Comparison of ENCODE assay signal across 8 mouse cellular contexts in the genomic region with DNA sequence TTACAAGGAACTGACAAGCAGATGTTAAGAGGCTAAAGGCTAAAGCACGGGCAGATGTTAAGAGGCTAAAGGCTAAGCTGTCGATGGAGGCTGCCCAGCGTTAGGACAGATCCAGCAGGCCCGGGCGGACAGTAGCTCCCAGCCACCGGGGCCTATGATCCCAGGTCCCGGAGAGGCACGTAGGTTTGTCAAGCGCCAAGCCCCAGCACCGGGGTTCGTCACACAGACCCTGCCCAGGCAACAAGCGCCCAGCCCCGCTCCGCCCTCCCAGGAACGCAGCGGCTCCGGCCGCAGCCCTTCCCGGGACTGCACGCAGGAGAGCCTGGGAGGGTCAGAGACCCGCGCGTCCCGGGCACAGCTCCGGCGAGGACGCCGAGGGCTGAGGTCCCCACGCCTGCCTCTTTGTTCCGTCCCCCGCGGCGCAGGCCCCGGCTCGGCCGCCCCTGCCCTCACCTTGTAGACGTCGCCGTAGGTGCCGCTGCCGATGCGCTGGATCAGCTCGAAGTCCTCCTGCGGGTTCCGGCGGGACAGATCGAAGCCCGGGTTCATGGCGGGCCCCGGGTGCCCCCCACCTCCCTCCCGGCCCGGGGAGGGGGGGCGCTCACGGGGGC. TPM values are rescaled to one million over a fixed set of nuclear protein-coding genes. Genes with fewer than 3 reads are reported as not detected.
A peak's percentile ranks its signal among the peaks of the same experiment; 100 is the strongest.
DNase-seq lines count a peak whose midpoint lies in the region; ATAC-seq and TF ChIP-seq lines count a peak whose summit lies in the region.

No protein-coding gene starts in this region.

- TF ChIP-seq CTCF in CH12.LX (conservative IDR thresholded peaks at IDR 0.05 in 1 of 2, IDR thresholded peaks at IDR 0.05 in 1 of 2; ENCODE audit: low read depth in 2 of 2, low read length in 2 of 2) = no peak
- TF ChIP-seq CTCF in bone marrow macrophage, adult 2 months (IDR thresholded peaks at IDR 0.05; ENCODE audit: low read depth, low read length) = no peak
- TF ChIP-seq CTCF in lung, postnatal 0 days (IDR thresholded peaks at IDR 0.05) = no peak

- TF ChIP-seq EP300 in CH12.LX (IDR thresholded peaks at IDR 0.05; ENCODE audit: low read length) = no peak
- TF ChIP-seq EP300 in lung, postnatal 0 days (IDR thresholded peaks at IDR 0.05) = no peak

- in situ Hi-C loops in CH12.LX (cut with MboI; ENCODE audit: low pct_ligation_motif_present, low pct_unique_long_range_greater_than_20kb, low sequenced_read_pairs) = no loop called here

- H3K9ac ChIP-seq in CH12.LX (ENCODE audit: insufficient read depth, low read depth) = peak overlapping the region; percentile 92
- peak overlapping the region; percentile 88 for H3K9ac ChIP-seq in forebrain, embryonic 11.5 days (ENCODE audit: low read length)
- peak overlapping the region; percentile 92 for H3K9ac ChIP-seq in lung, postnatal 0 days (replicated peaks; ENCODE audit: low read depth)

- H3K27me3 ChIP-seq in CH12.LX (replicated peaks) = no peaks in the 10 kb centered on the region
- no peaks in the 10 kb centered on the region for H3K27me3 ChIP-seq in forebrain, embryonic 11.5 days (ENCODE audit: control insufficient read depth, insufficient read depth, low read length)
- H3K27me3 ChIP-seq in lung, postnatal 0 days (replicated peaks; ENCODE audit: insufficient read depth, low read length) = no peaks in the 10 kb centered on the region

- intact Hi-C loops in heart, postnatal 14 days (cut with DNase I) = loop anchor here (5.0 kb wide), 4 partner anchors 35 to 255 kb away; no protein-coding TSS in a partner anchor

- H3K27ac ChIP-seq in CH12.LX (ENCODE audit: insufficient read depth, low read depth) = no peak overlapping the region
- H3K27ac ChIP-seq in bone marrow macrophage, adult 2 months (ENCODE audit: insufficient read depth, low read depth, low read length) = peak overlapping the region; percentile 61
- H3K27ac ChIP-seq in forebrain, embryonic 11.5 days (ENCODE audit: low read depth, low read length) = peak overlapping the region; percentile 89
- peak overlapping the region; percentile 99 for H3K27ac ChIP-seq in lung, postnatal 0 days (ENCODE audit: low read length)

- H3K9me3 ChIP-seq in CH12.LX (replicated peaks; ENCODE audit: low read length) = no peaks in the 10 kb centered on the region
- H3K9me3 ChIP-seq in forebrain, embryonic 11.5 days (ENCODE audit: control insufficient read depth, low read length) = no peaks in the 10 kb centered on the region
- no peaks in the 10 kb centered on the region for H3K9me3 ChIP-seq in lung, postnatal 0 days (ENCODE audit: low read length)

- TF ChIP-seq RAD21 in CH12.LX (IDR thresholded peaks at IDR 0.05; ENCODE audit: low read depth, low read length) = no peak

- peaks cover 10 to 39% of the 10 kb centered on the region in 2 experiments for H3K4me1 ChIP-seq in CH12.LX (ENCODE audit: control insufficient read depth in 1 of 2, insufficient read depth in 2 of 2)
- peaks cover 38% of the 10 kb centered on the region for H3K4me1 ChIP-seq in bone marrow macrophage, adult 2 months (ENCODE audit: control insufficient read depth, insufficient read depth, low read length)
- no peaks in the 10 kb centered on the region; the same call in 1 of the 2 replicates for H3K4me1 ChIP-seq in forebrain, embryonic 11.5 days (replicated peaks; ENCODE audit: control insufficient read depth, insufficient read depth, low read length)
- peaks cover 15% of the 10 kb centered on the region for H3K4me1 ChIP-seq in lung, postnatal 0 days (ENCODE audit: insufficient read depth, low read depth, low read length)

- H3K79me2 ChIP-seq in CH12.LX (replicated peaks; ENCODE audit: control insufficient read depth, extremely low read depth, insufficient read depth, poor library complexity, severe bottlenecking) = no peaks in the 10 kb centered on the region; the same call in 1 of the 2 replicates

- H3K4me3 ChIP-seq in CH12.LX (replicated peaks in 1 of 3; ENCODE audit: low read depth in 2 of 3, low read length in 2 of 3, poor library complexity in 1 of 3) = peak overlapping the region; percentile 71 to 87 (median 86)
- H3K4me3 ChIP-seq in bone marrow macrophage, adult 2 months (ENCODE audit: insufficient read depth, low read length) = peak overlapping the region; percentile 72
- peak overlapping the region; percentile 73 for H3K4me3 ChIP-seq in forebrain, embryonic 11.5 days (ENCODE audit: low read depth, low read length)
- peak overlapping the region; percentile 95 for H3K4me3 ChIP-seq in lung, postnatal 0 days (ENCODE audit: low read depth, low read length)

- ATAC-seq in forebrain, embryonic 11.5 days (replicated peaks; ENCODE audit: low FRiP score) = peak; percentile 70
- ATAC-seq in lung, postnatal 0 days = peak; percentile 60

- DNase-seq in CH12.LX (ENCODE audit: extremely low read depth) = peak; percentile 18
- peak; percentile 84 for DNase-seq in forebrain, embryonic 11.5 days (ENCODE audit: low spot score)
- DNase-seq in heart, postnatal 14 days = peak; percentile 64 to 65
- peak; percentile 69 to 79 for DNase-seq in kidney, postnatal 4 days
- DNase-seq in lung, postnatal 0 days (ENCODE audit: low spot score) = peak; percentile 71
- peak; percentile 43 for DNase-seq in ovary, postnatal 10 days (ENCODE audit: low spot score)
- peak; percentile 32 to 34 for DNase-seq in thymus, postnatal 10 days (ENCODE audit: low spot score in 2 of 2)

- peaks cover 0 to 5% of the 10 kb centered on the region in 2 experiments for H3K36me3 ChIP-seq in CH12.LX (replicated peaks in 1 of 2; ENCODE audit: control insufficient read depth in 1 of 2, insufficient read depth in 1 of 2, low read length in 1 of 2)
- H3K36me3 ChIP-seq in forebrain, embryonic 11.5 days (ENCODE audit: control insufficient read depth, insufficient read depth, low read length) = no peaks in the 10 kb centered on the region
- H3K36me3 ChIP-seq in lung, postnatal 0 days (ENCODE audit: insufficient read depth, low read length) = no peaks in the 10 kb centered on the region

- dilution Hi-C loops in CH12.LX (cut with MboI; ENCODE audit: extremely low pct_ligation_motif_present, extremely low pct_unique_long_range_greater_than_20kb, low sequenced_read_pairs) = no loop called here

- peak overlapping the region; percentile 97 for H3K4me2 ChIP-seq in CH12.LX (ENCODE audit: insufficient read depth, low read depth, poor library complexity, severe bottlenecking)
- peak overlapping the region; percentile 78 for H3K4me2 ChIP-seq in forebrain, embryonic 11.5 days (ENCODE audit: low read depth, low read length, severe bottlenecking)
- H3K4me2 ChIP-seq in lung, postnatal 0 days (replicated peaks; ENCODE audit: low read depth, low read length) = peak overlapping the region; percentile 88

- TF ChIP-seq POLR2A in CH12.LX (IDR thresholded peaks at IDR 0.05; ENCODE audit: low read depth, low read length) = no peak
- no peak for TF ChIP-seq POLR2A in bone marrow macrophage, adult 2 months (IDR thresholded peaks at IDR 0.05; ENCODE audit: borderline replicate concordance, low read depth, low read length)

- WGBS in forebrain, embryonic 11.5 days = under 1% methylated on average over 48 of the region's 54 CpGs
- WGBS in lung, postnatal 0 days = 1% methylated on average over 36 of the region's 54 CpGs

TF ChIP-seq in CH12.LX, 34 proteins besides CTCF, POLR2A, EP300 and RAD21:
- peak; percentile 74; the same call in 1 of the 2 replicates for TF ChIP-seq UBTF (IDR thresholded peaks at IDR 0.05; ENCODE audit: low read depth, low read length)
- no peak for TF ChIP-seq HCFC1 (IDR thresholded peaks at IDR 0.05; ENCODE audit: low read depth, low read length)
- TF ChIP-seq MXI1 (IDR thresholded peaks at IDR 0.05; ENCODE audit: low read depth, low read length) = peak; percentile 19; the same call in 1 of the 2 replicates
- no peak for TF ChIP-seq SMC3 (IDR thresholded peaks at IDR 0.05; ENCODE audit: low read depth, low read length)
- TF ChIP-seq JUN (IDR thresholded peaks at IDR 0.05; ENCODE audit: insufficient read depth, low read depth, low read length) = no peak
- no peak for TF ChIP-seq JUND (conservative IDR thresholded peaks at IDR 0.05; ENCODE audit: low read depth, low read length)

RNA-seq across cellular contexts. Expression of gene Map4k3, which starts 0.8 kb away (rescaled TPM):
- 2.4 and 2.7 TPM in 2 replicates for total RNA-seq in CH12.LX (2012; rRNA removed)
- 4.3 and 4.4 TPM in 2 replicates for total RNA-seq in CH12.LX (2014; rRNA removed)
- 3.2 and 3.4 TPM in 2 replicates for polyA plus RNA-seq in CH12.LX (2012; ENCODE audit: insufficient read length, low read depth)
- 30.9 and 31.0 TPM in 2 replicates for polyA plus RNA-seq in bone marrow macrophage, adult 2 months (2012; ENCODE audit: insufficient read depth, insufficient read length, missing spikeins)
- polyA plus RNA-seq in forebrain, embryonic 11.5 days (2014; fragmentation: Nextera tagmentation; extraction: Ambion mirVana) = 26.6 and 28.1 TPM in 2 replicates
- 10 to 100 TPM; 30.0 to 34.6 TPM for total RNA-seq in heart, postnatal 14 days (2021)
- polyA plus RNA-seq in lung, postnatal 0 days (2015; fragmentation: Nextera tagmentation; extraction: Ambion mirVana) = 37.5 and 44.2 TPM in 2 replicates

Comparison
In these comparisons a context has a peak if more than half of its experiments do, and no peak if none do; other contexts are left out.
1. DNase-seq: peak in every context shown above with its lines; median percentile 84 in forebrain, embryonic 11.5 days; 74 in kidney, postnatal 4 days; 71 in lung, postnatal 0 days; 64 in heart, postnatal 14 days; 43 in ovary, postnatal 10 days; 33 in thymus, postnatal 10 days; 18 in CH12.LX.